Mouse (Mus musculus) MEL (cell line): ENCODE data around the gene Hoxc10.

Experiments used
- CTCF ChIP-seq, 3 experiments: IDR thresholded peaks in 2 of 3; conservative IDR thresholded peaks in 1 of 3; 2 replicates each; pipeline ENCODE4 v1.5.1; 2011 to 2012; ENCODE audit warnings: low read length in 3 of 3, low read depth in 2 of 3, mild to moderate bottlenecking in 2 of 3, improper control_type of control experiment in 1 of 3, inconsistent platforms in 1 of 3, mixed read lengths in 1 of 3, moderate library complexity in 1 of 3; ENCODE audit not compliant: control insufficient read depth in 1 of 3, insufficient read depth in 1 of 3, poor library complexity in 1 of 3, severe bottlenecking in 1 of 3
- GABPA ChIP-seq: IDR thresholded peaks from 2 replicates; pipeline ENCODE4 v1.6.1; 2012; ENCODE audit warnings: low read depth, mild to moderate bottlenecking, inconsistent platforms, low read length, improper control_type of control experiment, moderate library complexity
- JUND ChIP-seq: IDR thresholded peaks from 2 replicates; pipeline ENCODE4 v1.6.1; 2011; ENCODE audit warnings: low read depth, mild to moderate bottlenecking, improper control_type of control experiment, low read length
- MAFK ChIP-seq: IDR thresholded peaks from 2 replicates; pipeline ENCODE4 v1.6.1; 2011; ENCODE audit warnings: low read depth, mild to moderate bottlenecking, low read length, improper control_type of control experiment, borderline replicate concordance
- POLR2A ChIP-seq, 2 experiments: IDR thresholded peaks; 2 replicates each; pipeline ENCODE4 v1.6.1; 2011 to 2012; ENCODE audit warnings: low read length in 2 of 2, mild to moderate bottlenecking in 2 of 2, control low read depth in 1 of 2, improper control_type of control experiment in 1 of 2, low read depth in 1 of 2, moderate library complexity in 1 of 2; ENCODE audit not compliant: control insufficient read depth in 1 of 2, insufficient read depth in 1 of 2, poor library complexity in 1 of 2
- RAD21 ChIP-seq: IDR thresholded peaks from 2 replicates; pipeline ENCODE4 v1.6.1; 2011; ENCODE audit warnings: mild to moderate bottlenecking, low read depth, low read length, improper control_type of control experiment
- SMC3 ChIP-seq: IDR thresholded peaks from 2 replicates; pipeline ENCODE4 v1.6.1; 2011; ENCODE audit warnings: low read depth, low read length, improper control_type of control experiment

DNA sequence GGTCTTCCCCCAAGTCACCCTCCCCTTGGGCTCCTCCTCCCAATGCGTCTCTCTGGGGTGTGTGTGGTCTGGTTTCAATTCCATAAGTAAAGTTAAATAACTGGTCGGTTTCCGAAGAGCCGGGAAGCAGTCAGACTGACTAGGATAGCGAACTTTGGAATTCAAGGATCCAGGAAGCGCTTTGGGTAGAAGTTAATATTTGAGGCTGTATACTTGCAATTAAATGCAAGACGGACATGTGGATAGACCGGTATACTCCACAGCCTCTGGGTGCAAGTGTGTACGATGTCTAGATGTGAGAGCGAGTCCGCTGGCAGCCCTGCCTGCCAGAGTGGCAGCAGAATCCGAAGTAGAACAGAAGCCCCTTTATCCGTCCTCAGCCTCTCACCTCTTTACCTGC, 4.1 kb upstream of the Hoxc10 start:
- TF ChIP-seq CTCF (IDR thresholded peaks at IDR 0.05 in 2 of 3, conservative IDR thresholded peaks at IDR 0.05 in 1 of 3; ENCODE audit: control insufficient read depth in 1 of 3, insufficient read depth in 1 of 3, low read depth in 2 of 3, low read length in 3 of 3, poor library complexity in 1 of 3, severe bottlenecking in 1 of 3), result no peak
- no peak for TF ChIP-seq GABPA
- TF ChIP-seq SMC3, result no peak
- no peak for TF ChIP-seq JUND
- TF ChIP-seq POLR2A (IDR thresholded peaks at IDR 0.05; ENCODE audit: control insufficient read depth in 1 of 2, insufficient read depth in 1 of 2, low read depth in 1 of 2, low read length in 2 of 2, poor library complexity in 1 of 2), result no peak
- no peak for TF ChIP-seq RAD21
- TF ChIP-seq MAFK, result no peak
